Mouse (Mus musculus): Measurements from ENCODE around the gene Ypel3. TPM values are rescaled to one million over a fixed set of nuclear protein-coding genes. Genes with fewer than 3 reads are reported as not detected.

Gene Ypel3
- 86.3 TPM for polyA plus RNA-seq (2015; fragmentation: Illumina TruSeq; extraction: RNeasy Lipid Tissue Mini Kit (QIAGEN cat#74804); ENCODE audit: insufficient read depth, low read depth, low replicate concordance)

DNA sequence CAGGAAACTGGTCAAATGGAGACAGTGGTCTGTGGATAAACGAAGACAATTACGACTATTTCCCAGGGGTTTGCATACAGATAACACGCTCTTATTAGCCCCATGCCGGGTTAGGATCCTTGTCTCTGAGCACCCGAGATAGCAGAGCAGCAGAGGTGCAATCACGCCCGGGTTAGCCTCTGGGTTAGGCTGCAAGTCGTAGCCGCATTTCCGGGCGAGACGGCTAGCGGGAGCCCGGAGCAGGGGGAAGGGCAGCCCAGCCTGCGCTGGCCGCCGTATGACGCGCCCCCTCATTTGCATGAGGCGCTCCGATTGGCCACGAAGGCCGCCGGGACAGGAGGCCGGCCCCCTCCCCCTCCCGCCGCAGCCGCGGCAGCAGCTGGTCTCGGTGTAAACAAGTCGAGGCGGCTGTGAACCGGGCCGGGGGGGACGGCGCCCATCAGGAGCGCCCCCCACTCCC, at the start of gene Ypel3:
Ypel3 (plus strand) TSS at position 358 of the 460 bp plus-strand sequence.

DNA sequence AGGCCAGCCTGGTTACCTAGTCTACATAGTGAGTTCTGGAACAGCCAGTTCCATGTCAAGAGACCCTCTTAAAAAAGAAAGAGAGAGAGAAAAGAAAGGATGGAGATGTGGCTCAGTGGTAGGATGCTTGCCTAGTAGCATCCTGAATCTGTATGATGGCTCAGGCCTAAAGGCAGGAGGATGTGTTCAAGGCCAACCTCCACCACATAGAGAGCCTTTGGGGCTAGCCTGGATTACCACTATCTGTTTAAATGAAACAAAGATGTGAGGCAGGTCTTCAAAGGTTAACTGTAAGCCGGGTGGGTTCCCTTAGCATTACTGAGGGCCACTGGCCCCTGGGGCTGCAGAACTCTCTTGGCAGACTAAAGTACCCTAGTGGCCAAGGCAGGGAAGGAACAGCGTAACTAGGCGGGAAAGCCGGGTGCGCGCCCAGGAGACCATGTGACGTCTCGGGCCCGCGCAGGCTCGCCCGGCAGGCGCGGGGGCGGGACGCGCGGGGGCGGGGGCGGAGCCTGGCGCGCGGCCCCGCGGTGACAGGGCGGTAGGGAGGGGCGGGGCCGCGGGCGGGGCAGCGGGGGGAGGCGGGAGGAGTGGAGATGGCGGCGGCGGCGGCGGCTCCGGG, 17.6 kb upstream of the Ypel3 start, which contains the start of gene Mapk3:
Mapk3 (plus strand) TSS at position 552 of the 622 bp plus-strand sequence.

GRCm38 (mm10) chr7:126766201-126766600, 10.6 kb upstream of the Ypel3 start, which contains the start of gene Gdpd3:
Gdpd3 (plus strand) TSS chr7:126766334.

DNA sequence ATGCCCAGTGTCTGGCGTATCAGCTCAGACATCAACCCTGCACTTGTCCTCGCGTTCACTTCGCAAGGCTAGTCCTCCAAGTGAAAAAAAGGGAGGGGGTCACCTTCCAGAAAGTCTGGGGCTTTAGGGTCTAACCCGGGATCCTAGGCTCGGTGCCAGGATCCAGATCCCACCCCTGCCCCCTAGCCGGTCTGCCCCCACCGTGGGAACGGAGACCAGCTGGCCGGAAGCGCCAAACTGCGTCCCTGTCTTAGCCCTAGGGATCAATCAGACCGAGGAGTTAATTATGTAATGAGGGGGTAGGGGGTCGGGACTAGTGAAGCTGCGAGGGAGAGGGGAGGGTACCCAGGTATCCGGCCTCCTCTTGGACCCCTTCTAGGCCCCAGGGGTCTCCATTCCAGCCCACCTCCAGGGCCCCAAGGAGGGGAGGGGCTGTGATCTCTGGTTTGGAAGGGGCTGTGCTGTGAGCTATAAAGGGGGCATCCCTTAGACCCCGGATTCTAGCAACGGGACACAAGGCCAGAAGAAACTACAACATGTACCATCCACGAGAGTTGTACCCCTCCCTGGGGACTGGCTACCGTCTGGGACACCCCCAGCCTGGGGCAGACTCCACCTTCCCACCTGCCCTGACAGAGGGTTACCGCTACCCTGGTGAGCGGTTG, 4.3 kb downstream of the Ypel3 start, which contains the start of gene Tbx6:
Tbx6 (plus strand) TSS at position 513 of the 665 bp plus-strand sequence.

GRCm38 (mm10) chr7:126791851-126792720, 15.3 kb downstream of the Ypel3 start, which contains the start of gene Ppp4c:
Ppp4c (minus strand) TSS chr7:126792496.

DNA sequence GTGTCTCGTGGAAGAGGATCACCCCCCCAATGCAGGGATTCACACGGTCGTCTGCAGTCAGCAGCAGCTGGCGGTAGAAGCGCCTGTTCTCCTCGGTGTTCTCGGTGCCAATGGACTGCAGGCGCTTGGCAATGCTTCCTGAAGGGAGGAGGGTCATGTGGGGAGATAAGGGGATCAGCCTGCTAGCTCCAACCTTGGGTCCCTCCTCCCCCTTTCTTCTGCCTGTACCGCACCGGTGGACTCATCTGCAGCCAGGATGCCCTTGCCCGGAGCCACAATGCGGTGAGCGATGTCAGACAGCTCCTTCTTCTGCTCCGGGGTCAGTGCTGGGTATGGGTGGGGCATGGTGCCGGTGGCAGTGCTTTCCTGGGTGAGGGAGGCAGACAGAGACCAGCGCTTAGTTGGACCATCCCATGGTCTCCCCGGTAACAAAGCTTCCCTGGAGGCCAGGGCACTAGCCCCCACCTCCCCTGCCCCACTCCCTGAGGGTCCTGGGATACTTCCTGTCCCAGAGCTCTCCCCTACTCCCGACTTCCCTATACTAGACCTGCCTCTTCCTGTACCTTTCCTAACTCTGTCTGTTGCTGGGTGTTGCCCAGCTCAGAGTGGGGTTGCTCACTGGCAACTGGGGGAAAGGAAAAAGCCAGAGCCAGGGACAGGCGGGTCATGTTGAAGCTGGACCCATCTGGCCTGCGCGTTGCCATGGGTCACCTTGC, 20.8 kb downstream of the Ypel3 start, which contains the start of gene Fam57b:
Fam57b (plus strand) TSS at position 258 of the 716 bp plus-strand sequence.

Other genes with a start within 250 kb of the Ypel3 start
- gene Eif3c, start 210.5 kb upstream of the Ypel3 start, polyA plus RNA-seq (2015; fragmentation: Illumina TruSeq; extraction: RNeasy Lipid Tissue Mini Kit (QIAGEN cat#74804); ENCODE audit: insufficient read depth, low read depth, low replicate concordance): 22.8 TPM
- 1.6 TPM for gene Apobr, start 192.0 kb upstream of the Ypel3 start, polyA plus RNA-seq (2015; fragmentation: Illumina TruSeq; extraction: RNeasy Lipid Tissue Mini Kit (QIAGEN cat#74804); ENCODE audit: insufficient read depth, low read depth, low replicate concordance)
- gene Cln3, start 191.1 kb upstream of the Ypel3 start, polyA plus RNA-seq (2015; fragmentation: Illumina TruSeq; extraction: RNeasy Lipid Tissue Mini Kit (QIAGEN cat#74804); ENCODE audit: insufficient read depth, low read depth, low replicate concordance): 26.6 TPM
- not detected for gene Il27, start 182.0 kb upstream of the Ypel3 start, polyA plus RNA-seq (2015; fragmentation: Illumina TruSeq; extraction: RNeasy Lipid Tissue Mini Kit (QIAGEN cat#74804); ENCODE audit: insufficient read depth, low read depth, low replicate concordance)
- gene Nupr1, start 146.1 kb upstream of the Ypel3 start, polyA plus RNA-seq (2015; fragmentation: Illumina TruSeq; extraction: RNeasy Lipid Tissue Mini Kit (QIAGEN cat#74804); ENCODE audit: insufficient read depth, low read depth, low replicate concordance): 3,774 TPM
- gene Sgf29, start 127.6 kb upstream of the Ypel3 start, polyA plus RNA-seq (2015; fragmentation: Illumina TruSeq; extraction: RNeasy Lipid Tissue Mini Kit (QIAGEN cat#74804); ENCODE audit: insufficient read depth, low read depth, low replicate concordance): 23.8 TPM
- 32.4 TPM for gene Sult1a1, start 100.5 kb upstream of the Ypel3 start, polyA plus RNA-seq (2015; fragmentation: Illumina TruSeq; extraction: RNeasy Lipid Tissue Mini Kit (QIAGEN cat#74804); ENCODE audit: insufficient read depth, low read depth, low replicate concordance)
- gene Bola2, start 81.6 kb upstream of the Ypel3 start, polyA plus RNA-seq (2015; fragmentation: Illumina TruSeq; extraction: RNeasy Lipid Tissue Mini Kit (QIAGEN cat#74804); ENCODE audit: insufficient read depth, low read depth, low replicate concordance): 43.5 TPM
- gene Slx1b, start 81.2 kb upstream of the Ypel3 start, polyA plus RNA-seq (2015; fragmentation: Illumina TruSeq; extraction: RNeasy Lipid Tissue Mini Kit (QIAGEN cat#74804); ENCODE audit: insufficient read depth, low read depth, low replicate concordance): 3.1 TPM
- gene Coro1a, start 69.2 kb upstream of the Ypel3 start, polyA plus RNA-seq (2015; fragmentation: Illumina TruSeq; extraction: RNeasy Lipid Tissue Mini Kit (QIAGEN cat#74804); ENCODE audit: insufficient read depth, low read depth, low replicate concordance): 7.3 TPM
- 50.5 TPM for gene Mapk3, start 17.4 kb upstream of the Ypel3 start, polyA plus RNA-seq (2015; fragmentation: Illumina TruSeq; extraction: RNeasy Lipid Tissue Mini Kit (QIAGEN cat#74804); ENCODE audit: insufficient read depth, low read depth, low replicate concordance)
- gene Gdpd3, start 10.6 kb upstream of the Ypel3 start, polyA plus RNA-seq (2015; fragmentation: Illumina TruSeq; extraction: RNeasy Lipid Tissue Mini Kit (QIAGEN cat#74804); ENCODE audit: insufficient read depth, low read depth, low replicate concordance): 2.5 TPM
- 1.9 TPM for gene Tbx6, start 4.5 kb downstream of the Ypel3 start, polyA plus RNA-seq (2015; fragmentation: Illumina TruSeq; extraction: RNeasy Lipid Tissue Mini Kit (QIAGEN cat#74804); ENCODE audit: insufficient read depth, low read depth, low replicate concordance)
- gene Ppp4c, start 15.5 kb downstream of the Ypel3 start, polyA plus RNA-seq (2015; fragmentation: Illumina TruSeq; extraction: RNeasy Lipid Tissue Mini Kit (QIAGEN cat#74804); ENCODE audit: insufficient read depth, low read depth, low replicate concordance): 30.4 TPM
- gene Fam57b, start 20.7 kb downstream of the Ypel3 start, polyA plus RNA-seq (2015; fragmentation: Illumina TruSeq; extraction: RNeasy Lipid Tissue Mini Kit (QIAGEN cat#74804); ENCODE audit: insufficient read depth, low read depth, low replicate concordance): 3.8 TPM
- not detected for gene 4930451I11Rik, start 54.7 kb downstream of the Ypel3 start, polyA plus RNA-seq (2015; fragmentation: Illumina TruSeq; extraction: RNeasy Lipid Tissue Mini Kit (QIAGEN cat#74804); ENCODE audit: insufficient read depth, low read depth, low replicate concordance)
- not detected for gene Doc2a, start 70.5 kb downstream of the Ypel3 start, polyA plus RNA-seq (2015; fragmentation: Illumina TruSeq; extraction: RNeasy Lipid Tissue Mini Kit (QIAGEN cat#74804); ENCODE audit: insufficient read depth, low read depth, low replicate concordance)
- gene Hirip3, start 85.0 kb downstream of the Ypel3 start, polyA plus RNA-seq (2015; fragmentation: Illumina TruSeq; extraction: RNeasy Lipid Tissue Mini Kit (QIAGEN cat#74804); ENCODE audit: insufficient read depth, low read depth, low replicate concordance): 4.6 TPM
- gene Ino80e, start 85.4 kb downstream of the Ypel3 start, polyA plus RNA-seq (2015; fragmentation: Illumina TruSeq; extraction: RNeasy Lipid Tissue Mini Kit (QIAGEN cat#74804); ENCODE audit: insufficient read depth, low read depth, low replicate concordance): 12.9 TPM
- 31.1 TPM for gene Taok2, start 107.7 kb downstream of the Ypel3 start, polyA plus RNA-seq (2015; fragmentation: Illumina TruSeq; extraction: RNeasy Lipid Tissue Mini Kit (QIAGEN cat#74804); ENCODE audit: insufficient read depth, low read depth, low replicate concordance)
- 29.4 TPM for gene Tmem219, start 146.0 kb downstream of the Ypel3 start, polyA plus RNA-seq (2015; fragmentation: Illumina TruSeq; extraction: RNeasy Lipid Tissue Mini Kit (QIAGEN cat#74804); ENCODE audit: insufficient read depth, low read depth, low replicate concordance)
- gene Kctd13, start 151.9 kb downstream of the Ypel3 start, polyA plus RNA-seq (2015; fragmentation: Illumina TruSeq; extraction: RNeasy Lipid Tissue Mini Kit (QIAGEN cat#74804); ENCODE audit: insufficient read depth, low read depth, low replicate concordance): 3.6 TPM
- gene Asphd1, start 172.6 kb downstream of the Ypel3 start, polyA plus RNA-seq (2015; fragmentation: Illumina TruSeq; extraction: RNeasy Lipid Tissue Mini Kit (QIAGEN cat#74804); ENCODE audit: insufficient read depth, low read depth, low replicate concordance): 3.6 TPM
- 17.7 TPM for gene Sez6l2, start 173.6 kb downstream of the Ypel3 start, polyA plus RNA-seq (2015; fragmentation: Illumina TruSeq; extraction: RNeasy Lipid Tissue Mini Kit (QIAGEN cat#74804); ENCODE audit: insufficient read depth, low read depth, low replicate concordance)
- gene Cdipt, start 199.0 kb downstream of the Ypel3 start, polyA plus RNA-seq (2015; fragmentation: Illumina TruSeq; extraction: RNeasy Lipid Tissue Mini Kit (QIAGEN cat#74804); ENCODE audit: insufficient read depth, low read depth, low replicate concordance): 28.6 TPM
- 1.6 TPM for gene Cdiptos, start 199.1 kb downstream of the Ypel3 start, polyA plus RNA-seq (2015; fragmentation: Illumina TruSeq; extraction: RNeasy Lipid Tissue Mini Kit (QIAGEN cat#74804); ENCODE audit: insufficient read depth, low read depth, low replicate concordance)
- 10.7 TPM for gene Mvp, start 237.7 kb downstream of the Ypel3 start, polyA plus RNA-seq (2015; fragmentation: Illumina TruSeq; extraction: RNeasy Lipid Tissue Mini Kit (QIAGEN cat#74804); ENCODE audit: insufficient read depth, low read depth, low replicate concordance)
- gene Pagr1b, start 239.5 kb downstream of the Ypel3 start, polyA plus RNA-seq (2015; fragmentation: Illumina TruSeq; extraction: RNeasy Lipid Tissue Mini Kit (QIAGEN cat#74804); ENCODE audit: insufficient read depth, low read depth, low replicate concordance): not detected
- 17.2 TPM for gene Pagr1a, start 240.4 kb downstream of the Ypel3 start, polyA plus RNA-seq (2015; fragmentation: Illumina TruSeq; extraction: RNeasy Lipid Tissue Mini Kit (QIAGEN cat#74804); ENCODE audit: insufficient read depth, low read depth, low replicate concordance)
- gene Gm42742, start 244.1 kb downstream of the Ypel3 start, polyA plus RNA-seq (2015; fragmentation: Illumina TruSeq; extraction: RNeasy Lipid Tissue Mini Kit (QIAGEN cat#74804); ENCODE audit: insufficient read depth, low read depth, low replicate concordance): 3.3 TPM
- 0.76 TPM for gene Prrt2, start 244.3 kb downstream of the Ypel3 start, polyA plus RNA-seq (2015; fragmentation: Illumina TruSeq; extraction: RNeasy Lipid Tissue Mini Kit (QIAGEN cat#74804); ENCODE audit: insufficient read depth, low read depth, low replicate concordance)